Comparison of ENCODE assay signal across 7 mouse cellular contexts in the genomic region with DNA sequence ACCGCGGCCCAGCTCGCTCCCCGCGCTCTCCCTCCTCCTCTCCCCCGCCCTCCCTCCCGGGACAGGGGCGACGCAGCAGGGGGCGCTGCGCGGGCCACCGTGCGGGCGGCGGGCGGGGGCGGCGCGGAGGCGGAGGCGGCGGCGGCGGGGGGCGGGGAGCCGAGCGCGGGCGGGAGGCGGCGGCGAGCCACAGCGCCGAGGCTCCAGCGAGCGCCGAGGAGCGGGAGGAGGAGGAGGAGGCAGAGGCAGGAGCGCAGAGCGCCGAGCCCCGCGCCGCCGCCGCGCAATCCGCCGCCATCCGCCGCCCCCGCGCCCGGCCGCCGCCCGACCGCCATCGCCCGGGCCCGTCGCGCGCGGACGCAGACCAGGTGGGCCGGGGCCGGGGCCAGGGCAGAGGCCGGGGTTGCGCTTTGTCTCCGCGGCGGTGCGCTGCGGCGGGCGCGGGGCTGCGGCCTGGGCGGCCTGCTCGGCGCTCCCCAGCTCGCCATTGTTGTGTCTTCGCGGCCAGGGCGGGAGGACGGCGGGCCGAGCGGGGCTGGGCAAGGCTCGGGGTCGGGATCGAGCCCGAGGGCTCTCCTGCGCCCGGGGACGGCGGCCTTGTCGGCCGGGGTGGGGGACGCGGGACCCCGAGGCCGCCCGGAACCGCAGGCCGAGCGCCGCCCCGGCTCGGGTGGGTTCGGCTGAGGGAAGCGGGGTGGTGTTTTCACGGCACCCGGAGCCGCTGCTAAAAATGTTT. TPM values are rescaled to one million over a fixed set of nuclear protein-coding genes. Genes with fewer than 3 reads are reported as not detected.
A peak's percentile ranks its signal among the peaks of the same experiment; 100 is the strongest.
DNase-seq lines count a peak whose midpoint lies in the region; ATAC-seq lines count a peak whose summit lies in the region.

Gene Prrc2b, plus strand, starts transcription at position 159 of the 736 bp plus-strand sequence.

- peak within 1 kb of the TSS; percentile 99 for H3K27ac ChIP-seq in forebrain, embryonic 14.5 days (ENCODE audit: low read depth, low read length)
- H3K27ac ChIP-seq in hindbrain, embryonic 11.5 days (ENCODE audit: low read depth, low read length) = peak within 1 kb of the TSS; percentile 99

- H3K27me3 ChIP-seq in forebrain, embryonic 14.5 days (replicated peaks; ENCODE audit: control insufficient read depth, insufficient read depth, low read length) = no peaks in the 10 kb centered on the region
- no peaks in the 10 kb centered on the region for H3K27me3 ChIP-seq in hindbrain, embryonic 11.5 days (ENCODE audit: control insufficient read depth, insufficient read depth, low read length)
- no peaks in the 10 kb centered on the region for H3K27me3 ChIP-seq in megakaryocyte, embryonic 14.5 days (replicated peaks)

- intact Hi-C loops in left cerebral cortex, postnatal 14 days (cut with DNase I) = loop anchor here (5.0 kb wide), 1 partner anchor 36 kb away; no protein-coding TSS in a partner anchor

- WGBS in forebrain, embryonic 14.5 days = 1% methylated on average over 69 of the region's 117 CpGs
- WGBS in hindbrain, embryonic 11.5 days = under 1% methylated on average over 57 of the region's 117 CpGs

- peak; percentile 76 for ATAC-seq in forebrain, embryonic 14.5 days
- ATAC-seq in hindbrain, embryonic 11.5 days (ENCODE audit: low FRiP score) = peak; percentile 68

- H3K4me3 ChIP-seq in forebrain, embryonic 14.5 days (ENCODE audit: low read depth, low read length) = peak within 1 kb of the TSS; percentile 93
- peak within 1 kb of the TSS; percentile 97 for H3K4me3 ChIP-seq in hindbrain, embryonic 11.5 days (ENCODE audit: low read depth, low read length)
- H3K4me3 ChIP-seq in megakaryocyte, embryonic 14.5 days (replicated peaks) = peak within 1 kb of the TSS; percentile 97

- peaks cover 37% of the 10 kb centered on the region for H3K4me1 ChIP-seq in forebrain, embryonic 14.5 days (ENCODE audit: control insufficient read depth, insufficient read depth, low read length)
- peaks cover 14% of the 10 kb centered on the region for H3K4me1 ChIP-seq in hindbrain, embryonic 11.5 days (replicated peaks; ENCODE audit: control insufficient read depth, insufficient read depth, low read length)
- H3K4me1 ChIP-seq in megakaryocyte, embryonic 14.5 days = peaks cover 59% of the 10 kb centered on the region

- peak within 1 kb of the TSS; percentile 100 for H3K9ac ChIP-seq in forebrain, embryonic 14.5 days (ENCODE audit: low read length)
- peak within 1 kb of the TSS; percentile 99 for H3K9ac ChIP-seq in hindbrain, embryonic 11.5 days (ENCODE audit: low read depth, low read length)

- no peaks in the 10 kb centered on the region for H3K36me3 ChIP-seq in forebrain, embryonic 14.5 days (ENCODE audit: control insufficient read depth, insufficient read depth, low read length)
- no peaks in the 10 kb centered on the region for H3K36me3 ChIP-seq in hindbrain, embryonic 11.5 days (ENCODE audit: control insufficient read depth, insufficient read depth, low read length)
- H3K36me3 ChIP-seq in megakaryocyte, embryonic 14.5 days (replicated peaks; ENCODE audit: low read length) = peaks cover 5% of the 10 kb centered on the region

- no peaks in the 10 kb centered on the region for H3K9me3 ChIP-seq in forebrain, embryonic 14.5 days (replicated peaks; ENCODE audit: control insufficient read depth, low read length)
- no peaks in the 10 kb centered on the region for H3K9me3 ChIP-seq in hindbrain, embryonic 11.5 days (ENCODE audit: control insufficient read depth, low read length)
- H3K9me3 ChIP-seq in megakaryocyte, embryonic 14.5 days = no peaks in the 10 kb centered on the region

- peak; percentile 69 for DNase-seq in Muller cell, postnatal 12 days (ENCODE audit: inconsistent ontology term)
- DNase-seq in brain, adult 2 months (ENCODE audit: low read depth, low spot score) = peak; percentile 73
- DNase-seq in forebrain, embryonic 14.5 days (ENCODE audit: low spot score) = peak; percentile 81
- DNase-seq in hindbrain, embryonic 11.5 days (ENCODE audit: low spot score) = peak; percentile 81
- peak in 1 of 2 experiments; percentile 64 for DNase-seq in left cerebral cortex, postnatal 14 days (ENCODE audit: low spot score in 2 of 2)
- DNase-seq in right cerebral cortex, postnatal 25 days = peak; percentile 63

- peak within 1 kb of the TSS; percentile 96 for H3K4me2 ChIP-seq in forebrain, embryonic 14.5 days (ENCODE audit: low read length)
- H3K4me2 ChIP-seq in hindbrain, embryonic 11.5 days (replicated peaks; ENCODE audit: low read depth, low read length) = peak within 1 kb of the TSS; percentile 76

RNA-seq across cellular contexts. Expression of gene Prrc2b, which starts in this region (rescaled TPM):
- polyA plus RNA-seq in forebrain, embryonic 14.5 days (2014; fragmentation: Nextera tagmentation; extraction: Ambion mirVana) = 53.3 and 62.4 TPM in 2 replicates
- 57.6 and 69.0 TPM in 2 replicates for polyA plus RNA-seq in hindbrain, embryonic 11.5 days (2014; fragmentation: Nextera tagmentation; extraction: Ambion mirVana)
- 100 to 1,000 TPM; 244 to 245 TPM for total RNA-seq in left cerebral cortex, postnatal 14 days (2021)
- 20.7 and 115 TPM in 2 replicates for polyA plus RNA-seq in megakaryocyte, embryonic 14.5 days (2012; ENCODE audit: insufficient read depth, low replicate concordance)
